Mouse (Mus musculus) G1E (cell line): ENCODE measurements around the gene Tnfrsf13c.

Experiments
- CTCF ChIP-seq: IDR thresholded peaks from 2 replicates; pipeline ENCODE4 v1.5.1; 2012; ENCODE audit warnings: low read depth, low read length, inconsistent platforms, mixed read lengths
- GATA1 ChIP-seq: IDR thresholded peaks from 2 replicates; pipeline ENCODE4 v1.6.1; 2012; ENCODE audit warnings: borderline replicate concordance, low read length, inconsistent platforms, mixed read lengths

GRCm38 (mm10) chr15:82213222-82213621, 10.9 kb downstream of the Tnfrsf13c start:
- no peak for TF ChIP-seq CTCF
- TF ChIP-seq GATA1, result no peak
